Mouse (Mus musculus) kidney, embryonic 16.5 days (tissue): ENCODE measurements around the gene Hat1. TPM values are rescaled to one million over a fixed set of nuclear protein-coding genes. Genes with fewer than 3 reads are reported as not detected.
"Not testable (repeated sequence)": the region's sequence is repeated elsewhere in the genome, so short reads cannot be mapped to it uniquely, and the experiment has no call there.

Source experiments
- ATAC-seq: fragments of 200-750 bp; cut with Nextera tagmentation; 2 replicates; pipeline ENCODE4 v1.8.0; 2017; ENCODE audit warnings: moderate TSS enrichment; ENCODE audit not compliant: low FRiP score, low TSS enrichment
- H3K27ac ChIP-seq: fragments of 300-500 bp; sonication (generic); 2 replicates; pipeline ENCODE4 v1.5.1; 2014; ENCODE audit warnings: low read length
- H3K27me3 ChIP-seq: fragments of 300-500 bp; sonication (generic); 2 replicates; pipeline ENCODE4 v1.6.1; 2014; ENCODE audit warnings: low read length, control low read depth, mixed read lengths; ENCODE audit not compliant: insufficient read depth
- H3K36me3 ChIP-seq: fragments of 300-500 bp; sonication (generic); 2 replicates; pipeline ENCODE4 v1.6.1; 2014; ENCODE audit warnings: low read length, control low read depth, mixed read lengths; ENCODE audit not compliant: insufficient read depth
- H3K4me1 ChIP-seq: fragments of 300-500 bp; sonication (generic); 2 replicates; pipeline ENCODE4 v1.6.1; 2014; ENCODE audit warnings: low read length, control low read depth, mixed read lengths; ENCODE audit not compliant: insufficient read depth
- H3K4me2 ChIP-seq: fragments of 300-500 bp; sonication (generic); replicated peaks from 2 replicates; pipeline ENCODE4 v1.6.1; 2014; ENCODE audit warnings: low read depth, low read length
- H3K4me3 ChIP-seq: fragments of 300-500 bp; sonication (generic); 2 replicates; pipeline ENCODE4 v1.5.1; 2014; ENCODE audit warnings: mild to moderate bottlenecking, low read length
- H3K9ac ChIP-seq: fragments of 300-500 bp; sonication (generic); replicated peaks from 2 replicates; pipeline ENCODE4 v1.6.1; 2014; ENCODE audit warnings: low read length
- H3K9me3 ChIP-seq: fragments of 300-500 bp; sonication (generic); 2 replicates; pipeline ENCODE4 v1.6.1; 2016; ENCODE audit warnings: low read length, control low read depth
- WGBS: fragments of 180-500 bp; shearing (Covaris S2); extraction: QIAGEN DNeasy Blood & Tissue Kit; methylation state at CpG from one replicate; pipeline ENCODE4 v1.1.7; 2014; 5-methylcytosine and 5-hydroxymethylcytosine counted together
- polyA plus RNA-seq: library from polyadenylated mRNA; unstranded; fragments of >200 nt; fragmentation: Nextera tagmentation; extraction: Ambion mirVana; gene quantifications from 2 replicates; pipeline ENCODE4 v1.2.1, GENCODE M21; 2015

Gene Hat1
- polyA plus RNA-seq, 1 experiment from 2014 or later = 129 TPM

DNA sequence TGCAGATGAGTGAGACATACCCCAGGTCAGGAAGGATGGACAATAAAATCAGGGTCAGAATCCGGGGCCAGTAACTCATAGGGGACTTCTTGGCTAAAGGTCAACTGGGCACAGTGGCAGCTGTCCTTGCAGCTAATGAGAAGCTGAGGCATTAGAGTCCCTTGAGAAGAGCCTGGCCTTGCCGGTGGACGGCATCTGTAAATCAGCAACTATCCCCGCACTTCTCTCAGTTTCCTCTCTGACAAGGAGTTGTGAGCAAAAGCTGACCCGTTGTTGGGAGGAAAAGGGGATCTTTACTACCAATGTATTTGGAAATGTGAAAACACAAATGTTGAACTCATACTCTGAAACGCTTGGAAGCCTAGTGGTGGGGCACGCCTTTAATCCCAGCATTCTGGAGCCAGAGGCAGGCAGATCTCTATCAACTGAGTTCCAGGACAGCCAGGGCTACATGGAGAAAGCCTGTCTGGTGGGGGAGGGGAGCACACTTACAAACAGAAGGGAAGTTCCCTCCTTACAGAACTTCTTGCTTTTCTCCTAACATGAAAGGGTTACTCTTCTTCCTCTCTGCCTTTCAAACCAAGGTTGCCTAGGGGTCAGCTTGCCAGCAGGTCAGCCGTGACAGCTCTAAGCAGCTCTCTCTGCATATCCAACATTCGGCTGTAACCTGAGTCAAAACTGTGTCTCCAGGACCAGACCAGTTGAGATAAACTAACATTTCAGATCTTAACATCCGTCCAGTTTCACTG, 35.3 kb upstream of the Hat1 start:
- H3K9me3 ChIP-seq = no peaks in the 10 kb centered on the region
- no peaks in the 10 kb centered on the region for H3K27me3 ChIP-seq
- no peaks in the 10 kb centered on the region for H3K36me3 ChIP-seq
- H3K27ac ChIP-seq = peak overlapping the region; percentile 83
- WGBS = 27% methylated on average over 10 of the region's 10 CpGs
- no peak overlapping the region for H3K4me3 ChIP-seq
- 0 out of 2 replicates have a peak overlapping the region, but pooled peaks have one; percentile 29 for H3K9ac ChIP-seq
- H3K4me1 ChIP-seq = peaks cover 27% of the 10 kb centered on the region
- peak overlapping the region; percentile 22 for H3K4me2 ChIP-seq
- ATAC-seq = peak; percentile 70

GRCm38 (mm10) chr2:71354055-71354425, 34.7 kb upstream of the Hat1 start:
- ATAC-seq = no peak; the same call in none of the 2 replicates
- H3K4me3 ChIP-seq = no peak overlapping the region
- H3K4me1 ChIP-seq = peaks cover 27% of the 10 kb centered on the region
- no peaks in the 10 kb centered on the region for H3K9me3 ChIP-seq
- H3K4me2 ChIP-seq = peak overlapping the region; percentile 22
- no peaks in the 10 kb centered on the region for H3K36me3 ChIP-seq
- 0 out of 2 replicates have a peak overlapping the region, but pooled peaks have one; percentile 29 for H3K9ac ChIP-seq
- H3K27ac ChIP-seq = peak overlapping the region; percentile 83
- WGBS = 26% methylated on average over 5 of the region's 5 CpGs
- H3K27me3 ChIP-seq = no peaks in the 10 kb centered on the region

DNA sequence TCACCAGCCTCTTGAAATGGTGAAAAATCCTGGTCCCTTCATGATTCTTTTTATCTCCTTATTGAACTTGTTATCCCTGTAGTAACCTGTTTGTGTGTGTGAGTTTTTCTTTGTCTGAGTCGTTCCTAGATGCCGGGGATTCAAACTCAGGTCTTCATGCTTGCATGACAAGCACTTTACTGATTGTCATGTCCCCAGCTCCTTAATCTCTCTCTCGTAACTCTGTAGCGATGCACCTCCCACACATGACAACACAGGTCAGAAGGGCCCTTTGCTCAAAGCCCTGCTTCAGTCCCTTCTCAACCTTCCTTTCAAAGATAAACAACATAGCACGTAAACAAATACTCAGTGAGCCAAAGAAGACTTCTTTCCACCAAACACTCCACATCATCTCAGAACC, 30.4 kb upstream of the Hat1 start:
- no peak overlapping the region for H3K4me2 ChIP-seq
- no peaks in the 10 kb centered on the region for H3K27me3 ChIP-seq
- 0 out of 2 replicates have a peak, but pooled peaks cover 2% of the 10 kb centered on the region for H3K36me3 ChIP-seq
- ATAC-seq = no peak
- H3K4me3 ChIP-seq = no peak overlapping the region
- peaks cover 15% of the 10 kb centered on the region for H3K4me1 ChIP-seq
- H3K9me3 ChIP-seq = no peaks in the 10 kb centered on the region
- WGBS = 80% methylated on average over 5 of the region's 5 CpGs
- no peak overlapping the region for H3K9ac ChIP-seq
- H3K27ac ChIP-seq = no peak overlapping the region

DNA sequence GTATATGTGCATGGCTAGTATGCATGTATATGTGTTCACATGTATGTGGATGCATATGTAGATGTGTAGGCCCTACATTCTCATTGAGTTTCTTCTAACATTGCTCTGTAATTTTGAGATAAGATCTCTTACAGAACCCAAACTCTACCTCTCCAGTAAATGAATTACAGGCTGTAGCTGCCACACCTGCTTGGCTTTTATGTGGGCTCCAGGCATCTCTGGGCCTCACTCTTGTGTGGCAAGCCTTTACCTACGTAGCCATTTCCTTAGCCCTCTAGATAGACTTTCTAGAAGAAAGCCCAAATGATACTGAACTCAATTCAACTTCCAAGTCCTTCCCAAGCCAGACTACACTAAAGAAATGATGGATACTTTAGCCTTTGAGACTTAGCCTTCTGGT, 28.6 kb upstream of the Hat1 start:
- ATAC-seq = no peak
- 0 out of 2 replicates have a peak, but pooled peaks cover 3% of the 10 kb centered on the region for H3K4me1 ChIP-seq
- WGBS = 66% methylated on average over 1 of the region's 1 CpGs

GRCm38 (mm10) chr2:71366618-71367124, 22.1 kb upstream of the Hat1 start:
- peak overlapping the region; percentile 81 for H3K9ac ChIP-seq
- peaks cover 16% of the 10 kb centered on the region for H3K4me1 ChIP-seq
- WGBS = 9% methylated on average over 9 of the region's 9 CpGs
- H3K9me3 ChIP-seq = no peaks in the 10 kb centered on the region
- H3K4me2 ChIP-seq = peak overlapping the region; percentile 78
- H3K27ac ChIP-seq = peak overlapping the region; percentile 87; the same call in 1 of the 2 replicates
- H3K4me3 ChIP-seq = peak overlapping the region; percentile 91
- no peaks in the 10 kb centered on the region for H3K27me3 ChIP-seq
- H3K36me3 ChIP-seq = 0 out of 2 replicates have a peak, but pooled peaks cover 5% of the 10 kb centered on the region
- no peak for ATAC-seq

More for the DNA sequence above, 28.6 kb upstream of the Hat1 start:
- Histone ChIP-seq H3K4me2 (no peak overlapping the region), H3K9me3 (no peaks in the 10 kb centered on the region), H3K4me3 (no peak overlapping the region), H3K9ac (no peak overlapping the region), H3K27ac (peak overlapping the region; percentile 7; the same call in 1 of the 2 replicates), H3K36me3 (0 out of 2 replicates have a peak, but pooled peaks cover 2% of the 10 kb centered on the region), H3K27me3 (no peaks in the 10 kb centered on the region)

GRCm38 (mm10) chr2:71367125-71367880, 21.5 kb upstream of the Hat1 start, which contains the start of gene Slc25a12:
TSS of gene Slc25a12 (minus strand) at chr2:71367749.
- H3K4me2 ChIP-seq = peak within 1 kb of the TSS; percentile 78
- no peaks in the 10 kb centered on the region for H3K27me3 ChIP-seq
- peaks cover 16% of the 10 kb centered on the region for H3K4me1 ChIP-seq
- peak within 1 kb of the TSS; percentile 81 for H3K9ac ChIP-seq
- ATAC-seq = peak; percentile 96
- H3K9me3 ChIP-seq = no peaks in the 10 kb centered on the region
- H3K36me3 ChIP-seq = 0 out of 2 replicates have a peak, but pooled peaks cover 3% of the 10 kb centered on the region
- H3K27ac ChIP-seq = peak within 1 kb of the TSS; percentile 87
- under 1% methylated on average over 57 of the region's 57 CpGs for WGBS
- H3K4me3 ChIP-seq = peak within 1 kb of the TSS; percentile 91

DNA sequence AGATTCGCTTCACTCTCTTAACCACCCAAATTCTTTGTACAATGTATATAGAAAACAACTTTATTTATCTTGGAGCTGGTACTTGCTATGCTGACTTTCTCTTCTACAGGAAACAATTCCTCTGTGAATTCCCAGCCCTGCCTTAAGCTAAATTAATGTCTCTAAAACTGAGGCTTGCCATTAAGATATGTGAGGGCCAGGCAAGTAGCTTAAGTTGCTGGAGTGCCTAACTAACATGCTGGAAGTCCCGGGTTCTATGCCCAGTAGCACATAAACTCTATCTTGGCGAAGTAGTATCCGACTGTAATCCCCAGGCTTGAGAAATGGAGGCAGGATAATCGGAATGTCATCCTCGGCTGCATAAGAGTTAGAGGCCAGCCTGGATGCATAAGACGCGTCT, 20.7 kb upstream of the Hat1 start:
- Histone ChIP-seq H3K4me2 (peak overlapping the region; percentile 44), H3K4me3 (peak overlapping the region; percentile 16; the same call in 1 of the 2 replicates), H3K9me3 (no peaks in the 10 kb centered on the region), H3K36me3 (0 out of 2 replicates have a peak, but pooled peaks cover 3% of the 10 kb centered on the region), H3K27ac (no peak overlapping the region), H3K4me1 (peaks cover 16% of the 10 kb centered on the region), H3K9ac (peak overlapping the region; percentile 38; the same call in 1 of the 2 replicates), H3K27me3 (no peaks in the 10 kb centered on the region)
- 35% methylated on average over 8 of the region's 8 CpGs for WGBS
- no peak for ATAC-seq

DNA sequence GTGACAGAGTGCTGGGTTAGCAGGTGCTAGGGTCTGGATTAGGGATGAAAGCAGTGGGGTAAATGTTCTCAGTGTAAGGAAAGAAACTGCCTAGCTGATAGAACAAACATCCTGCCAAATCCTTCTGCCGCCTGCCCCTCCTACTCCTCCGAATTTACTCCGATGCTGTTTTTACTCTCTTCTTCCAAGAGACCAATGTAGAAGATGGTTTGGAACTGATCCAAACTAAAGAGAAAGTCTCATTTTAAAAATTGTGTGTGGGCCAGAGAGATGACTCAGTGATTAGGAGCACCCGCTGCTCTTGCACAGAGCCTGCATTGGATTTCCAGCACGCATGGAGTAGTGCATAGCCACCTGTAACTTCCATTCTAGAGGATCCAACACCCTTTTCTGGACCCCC, 17.0 kb upstream of the Hat1 start:
- Histone ChIP-seq H3K4me2 (no peak overlapping the region), H3K27ac (no peak overlapping the region), H3K9me3 (no peaks in the 10 kb centered on the region), H3K36me3 (no peaks in the 10 kb centered on the region), H3K27me3 (no peaks in the 10 kb centered on the region), H3K4me3 (no peak overlapping the region), H3K9ac (no peak overlapping the region), H3K4me1 (peaks cover 4% of the 10 kb centered on the region)
- WGBS = 73% methylated on average over 5 of the region's 5 CpGs
- ATAC-seq = no peak

- not testable (repeated sequence) for ATAC-seq, H3K4me3 ChIP-seq, H3K27me3 ChIP-seq, H3K4me2 ChIP-seq, H3K9ac ChIP-seq, H3K36me3 ChIP-seq, H3K27ac ChIP-seq, H3K9me3 ChIP-seq, H3K4me1 ChIP-seq
- WGBS = 82% methylated on average over 4 of the region's 4 CpGs
These were observed 16.5 kb upstream of the Hat1 start for GRCm38 (mm10) chr2:71372261-71372660.
